ENCODE assay signal across 8 mouse cellular contexts in the genomic region with DNA sequence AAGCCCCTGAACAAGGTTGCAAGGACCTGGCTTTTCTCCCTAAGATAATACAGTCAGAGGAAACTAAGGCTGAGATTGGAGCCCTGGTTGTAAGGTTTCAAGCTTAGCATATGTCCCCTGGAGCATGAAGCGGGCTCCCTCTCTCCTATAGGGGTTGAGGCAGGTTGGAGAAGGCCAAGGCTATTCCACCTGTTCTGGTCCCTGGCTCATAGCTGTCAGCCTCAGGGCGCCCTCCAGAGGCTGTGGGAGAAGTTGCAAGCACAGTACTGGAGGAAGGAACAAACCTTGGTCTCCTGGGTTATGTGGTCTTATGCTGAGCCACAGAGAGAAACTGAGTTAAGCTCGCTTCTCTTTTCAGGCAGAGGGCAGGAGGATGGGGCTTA. TPM values are rescaled to one million over a fixed set of nuclear protein-coding genes. Genes with fewer than 3 reads are reported as not detected.
A peak's percentile ranks its signal among the peaks of the same experiment; 100 is the strongest.
DNase-seq lines count a peak whose midpoint lies in the region; ATAC-seq and TF ChIP-seq lines count a peak whose summit lies in the region.

No protein-coding gene starts in this region.

- intact Hi-C loops in heart, postnatal 25 days (cut with DNase I) = no loop called here

- ATAC-seq in heart, embryonic 12.5 days (ENCODE audit: insufficient number of reproducible peaks, low FRiP score) = no peak
- no peak for ATAC-seq in limb, embryonic 15.5 days (ENCODE audit: insufficient number of reproducible peaks, low FRiP score, low TSS enrichment, low read depth)

- in situ Hi-C loops in ES-E14 (cut with MboI; ENCODE audit: low sequenced_read_pairs in 2 of 2, unreplicated experiment in 2 of 2) = no loop called here

- H3K27me3 ChIP-seq in heart, embryonic 12.5 days (replicated peaks) = no peaks in the 10 kb centered on the region
- H3K27me3 ChIP-seq in forebrain, embryonic 10.5 days (ENCODE audit: poor library complexity, severe bottlenecking) = peaks cover 40% of the 10 kb centered on the region
- no peaks in the 10 kb centered on the region for H3K27me3 ChIP-seq in limb, embryonic 15.5 days
- H3K27me3 ChIP-seq in small intestine, adult 2 months (ENCODE audit: control insufficient read depth, insufficient read depth, low read length) = no peaks in the 10 kb centered on the region

- TF ChIP-seq CTCF in small intestine, adult 2 months (IDR thresholded peaks at IDR 0.05; ENCODE audit: extremely low read depth, insufficient read length, insufficient replicate concordance, low read depth, low read length) = peak; percentile 56; the same call in 1 of the 2 replicates

- peak overlapping the region; percentile 11; the same call in 1 of the 2 replicates for H3K4me3 ChIP-seq in heart, embryonic 12.5 days
- no peak overlapping the region; a peak in 2 of 4 replicates for H3K4me3 ChIP-seq in ES-E14 (ENCODE audit: insufficient read depth in 1 of 2, low read depth in 1 of 2, low read length in 2 of 2, poor library complexity in 1 of 2, severe bottlenecking in 1 of 2)
- peak overlapping the region; percentile 43 for H3K4me3 ChIP-seq in forebrain, embryonic 10.5 days
- 0 out of 2 replicates have a peak overlapping the region, but pooled peaks have one; percentile 23 for H3K4me3 ChIP-seq in limb, embryonic 15.5 days
- H3K4me3 ChIP-seq in small intestine, adult 2 months (ENCODE audit: low read depth, low read length) = peak overlapping the region; percentile 37; the same call in 1 of the 2 replicates

- TF ChIP-seq POLR2A in small intestine, adult 2 months (IDR thresholded peaks at IDR 0.05; ENCODE audit: low read depth, low read length) = no peak

- peaks cover 40% of the 10 kb centered on the region for H3K4me1 ChIP-seq in heart, embryonic 12.5 days (replicated peaks)
- peaks cover 0 to 7% of the 10 kb centered on the region in 2 experiments; a peak in 1 of 4 replicates for H3K4me1 ChIP-seq in ES-E14 (ENCODE audit: control insufficient read depth in 2 of 2, insufficient read depth in 2 of 2, low read length in 2 of 2, poor library complexity in 1 of 2)
- peaks cover 18% of the 10 kb centered on the region for H3K4me1 ChIP-seq in forebrain, embryonic 10.5 days
- peaks cover 14% of the 10 kb centered on the region for H3K4me1 ChIP-seq in limb, embryonic 15.5 days
- H3K4me1 ChIP-seq in small intestine, adult 2 months (ENCODE audit: control insufficient read depth, insufficient read depth, insufficient read length, low read length) = peaks cover 14% of the 10 kb centered on the region

- DNase-seq in heart, postnatal 25 days (ENCODE audit: low spot score) = no peak
- DNase-seq in ES-E14 (ENCODE audit: low read depth, low spot score) = peak; percentile 71
- DNase-seq in forebrain, embryonic 10.5 days (ENCODE audit: extremely low spot score, low spot score) = peak; percentile 44
- no peak for DNase-seq in adrenal gland, postnatal 4 days (ENCODE audit: low spot score in 2 of 2)
- no peak for DNase-seq in Muller cell, postnatal 12 days (ENCODE audit: inconsistent ontology term)

- peak overlapping the region; percentile 10 for H3K9ac ChIP-seq in heart, embryonic 12.5 days
- H3K9ac ChIP-seq in ES-E14 (ENCODE audit: insufficient read depth, low read depth, low read length, poor library complexity, severe bottlenecking) = no peak overlapping the region
- H3K9ac ChIP-seq in limb, embryonic 15.5 days = no peak overlapping the region

- WGBS in heart, embryonic 12.5 days = 37% methylated on average over 3 of the region's 3 CpGs
- WGBS in forebrain, embryonic 10.5 days = 26% methylated on average over 3 of the region's 3 CpGs
- 42% methylated on average over 3 of the region's 3 CpGs for WGBS in limb, embryonic 15.5 days
- 50% methylated on average over 3 of the region's 3 CpGs for WGBS in small intestine, adult 2 months

- H3K27ac ChIP-seq in heart, embryonic 12.5 days (ENCODE audit: poor library complexity, severe bottlenecking) = peak overlapping the region; percentile 63
- H3K27ac ChIP-seq in ES-E14 (ENCODE audit: insufficient read depth, low read depth, low read length, poor library complexity, severe bottlenecking) = no peak overlapping the region
- peak overlapping the region; percentile 88 for H3K27ac ChIP-seq in forebrain, embryonic 10.5 days
- H3K27ac ChIP-seq in limb, embryonic 15.5 days = peak overlapping the region; percentile 74
- no peak overlapping the region for H3K27ac ChIP-seq in small intestine, adult 2 months (ENCODE audit: insufficient read depth, low read depth, low read length)

- H3K9me3 ChIP-seq in heart, embryonic 12.5 days (replicated peaks) = no peaks in the 10 kb centered on the region
- H3K9me3 ChIP-seq in ES-E14 (ENCODE audit: control insufficient read depth, insufficient read depth, low read depth, low read length) = no peaks in the 10 kb centered on the region
- no peaks in the 10 kb centered on the region for H3K9me3 ChIP-seq in forebrain, embryonic 10.5 days
- H3K9me3 ChIP-seq in limb, embryonic 15.5 days = no peaks in the 10 kb centered on the region

- peak overlapping the region; percentile 53 for H3K4me2 ChIP-seq in heart, embryonic 12.5 days
- H3K4me2 ChIP-seq in limb, embryonic 15.5 days = peak overlapping the region; percentile 53

- H3K36me3 ChIP-seq in heart, embryonic 12.5 days = no peaks in the 10 kb centered on the region
- no peaks in the 10 kb centered on the region; the same call in 1 of the 2 replicates for H3K36me3 ChIP-seq in ES-E14 (ENCODE audit: control insufficient read depth, insufficient read depth, low read length, poor library complexity, severe bottlenecking)
- H3K36me3 ChIP-seq in forebrain, embryonic 10.5 days (replicated peaks) = no peaks in the 10 kb centered on the region
- H3K36me3 ChIP-seq in limb, embryonic 15.5 days = no peaks in the 10 kb centered on the region
- H3K36me3 ChIP-seq in small intestine, adult 2 months (ENCODE audit: control insufficient read depth, insufficient read depth, low read length) = no peaks in the 10 kb centered on the region

TF ChIP-seq in ES-E14, 5 proteins besides CTCF, POLR2A, EP300 and RAD21:
- TF ChIP-seq ZC3H11A (IDR thresholded peaks at IDR 0.05; ENCODE audit: borderline replicate concordance, low read depth, low read length) (peak; percentile 42; the same call in 1 of the 2 replicates), ZNF384 (IDR thresholded peaks at IDR 0.05; ENCODE audit: low read depth, low read length) (no peak)

RNA-seq across cellular contexts. Expression of a gene that starts 11.9 kb away (rescaled TPM):
- polyA plus RNA-seq in heart, embryonic 12.5 days (2016; fragmentation: Nextera tagmentation; extraction: Ambion mirVana) = 0.38 and 0.55 TPM in 2 replicates
- total RNA-seq in heart, postnatal 25 days (2021) = not detected
- total RNA-seq in ES-E14 (2012; rRNA removed) = 0.62 and 0.69 TPM in 2 replicates
- not detected in 2 replicates for polyA plus RNA-seq in forebrain, embryonic 10.5 days (2016; fragmentation: Nextera tagmentation; extraction: Ambion mirVana)
- polyA plus RNA-seq in limb, embryonic 15.5 days (2015; fragmentation: Nextera tagmentation; extraction: Ambion mirVana) = 3.8 and 4.6 TPM in 2 replicates
- polyA plus RNA-seq in small intestine, adult 2 months (2012; rRNA removed) = 16.5 and 51.5 TPM in 2 replicates
- total RNA-seq in adrenal gland, postnatal 4 days (2021) = not detected

Comparison
In these comparisons a context has a peak if more than half of its experiments do, and no peak if none do; other contexts are left out.
1. H3K27ac ChIP-seq: peak in heart, embryonic 12.5 days (single experiment), forebrain, embryonic 10.5 days (single experiment) and limb, embryonic 15.5 days (single experiment); none in ES-E14 (single experiment) and small intestine, adult 2 months (single experiment).
2. H3K4me3 ChIP-seq: peak in heart, embryonic 12.5 days (single experiment), forebrain, embryonic 10.5 days (single experiment), limb, embryonic 15.5 days (single experiment) and small intestine, adult 2 months (single experiment); none in ES-E14 (0 of 2).
3. DNase-seq: peak in ES-E14 (single experiment) and forebrain, embryonic 10.5 days (single experiment); none in heart, postnatal 25 days (single experiment), adrenal gland, postnatal 4 days (0 of 2) and Muller cell, postnatal 12 days (single experiment).